Comparison of ENCODE assay signal across 10 mouse cellular contexts in genomic region chr3:97971117-97971516, GRCm38 (mm10). TPM values are rescaled to one million over a fixed set of nuclear protein-coding genes. Genes with fewer than 3 reads are reported as not detected.
A peak's percentile ranks its signal among the peaks of the same experiment; 100 is the strongest.
DNase-seq lines count a peak whose midpoint lies in the region; ATAC-seq lines count a peak whose summit lies in the region.
"Had no signal": no experiment of that assay in that cellular context is flagged by ENCODE, and none has a peak within 500 bp of the region (broad histone marks: within the 10 kb centered on the region; RNA-seq: fewer than 3 reads in every experiment).

No protein-coding gene starts in this region.

- peaks cover 5% of the 10 kb centered on the region; the same call in 1 of the 2 replicates for H3K9me3 ChIP-seq in midbrain, embryonic 10.5 days (replicated peaks)
- H3K9me3 ChIP-seq in midbrain, embryonic 14.5 days (ENCODE audit: control insufficient read depth, low read length): no peaks in the 10 kb centered on the region
- H3K9me3 ChIP-seq in lung, embryonic 15.5 days: no peaks in the 10 kb centered on the region
- no peaks in the 10 kb centered on the region for H3K9me3 ChIP-seq in hindbrain, embryonic 12.5 days (replicated peaks)
- H3K9me3 ChIP-seq: forebrain, embryonic 13.5 days; neural tube, embryonic 12.5 days had no signal

- H3K4me2 ChIP-seq in midbrain, embryonic 14.5 days (ENCODE audit: low read length): no peak overlapping the region
- H3K4me2 ChIP-seq in lung, embryonic 15.5 days: no peak overlapping the region
- no peak overlapping the region; the same call in 1 of the 2 replicates for H3K4me2 ChIP-seq in hindbrain, embryonic 12.5 days (replicated peaks)
- H3K4me2 ChIP-seq: forebrain, embryonic 13.5 days; neural tube, embryonic 12.5 days had no signal

- H3K9ac ChIP-seq in midbrain, embryonic 14.5 days (replicated peaks; ENCODE audit: low read length): no peak overlapping the region
- H3K9ac ChIP-seq in lung, embryonic 15.5 days: no peak overlapping the region
- no peak overlapping the region for H3K9ac ChIP-seq in hindbrain, embryonic 12.5 days
- H3K9ac ChIP-seq: forebrain, embryonic 13.5 days had no signal

- H3K27me3 ChIP-seq in midbrain, embryonic 10.5 days (ENCODE audit: low read depth, poor library complexity, severe bottlenecking): 0 out of 2 replicates have a peak, but pooled peaks cover 6% of the 10 kb centered on the region
- no peaks in the 10 kb centered on the region for H3K27me3 ChIP-seq in midbrain, embryonic 14.5 days (ENCODE audit: control insufficient read depth, insufficient read depth, low read length)
- no peaks in the 10 kb centered on the region for H3K27me3 ChIP-seq in lung, embryonic 15.5 days
- H3K27me3 ChIP-seq in splenic B cell, adult 2 months (ENCODE audit: control insufficient read depth, insufficient read depth, low read length, poor library complexity, severe bottlenecking): no peaks in the 10 kb centered on the region
- H3K27me3 ChIP-seq in hindbrain, embryonic 12.5 days: no peaks in the 10 kb centered on the region
- H3K27me3 ChIP-seq: forebrain, embryonic 13.5 days; neural tube, embryonic 12.5 days had no signal

- DNase-seq in midbrain, embryonic 10.5 days (ENCODE audit: low spot score): no peak
- DNase-seq in midbrain, embryonic 14.5 days: no peak
- peak; percentile 85 for DNase-seq in splenic B cell, adult 2 months (ENCODE audit: low read depth, low spot score)
- DNase-seq in left cerebral cortex, postnatal 4 days: no peak
- no peak for DNase-seq in cerebellum, adult 18-20 months

- H3K27ac ChIP-seq in midbrain, embryonic 10.5 days (replicated peaks): peak overlapping the region; percentile 47; the same call in 1 of the 2 replicates
- no peak overlapping the region for H3K27ac ChIP-seq in midbrain, embryonic 14.5 days (replicated peaks; ENCODE audit: low read depth, low read length)
- peak overlapping the region; percentile 54 for H3K27ac ChIP-seq in lung, embryonic 15.5 days
- no peak overlapping the region for H3K27ac ChIP-seq in hindbrain, embryonic 12.5 days
- H3K27ac ChIP-seq: forebrain, embryonic 13.5 days; neural tube, embryonic 12.5 days had no signal

- no peak overlapping the region for H3K4me3 ChIP-seq in midbrain, embryonic 10.5 days
- H3K4me3 ChIP-seq in midbrain, embryonic 14.5 days (replicated peaks; ENCODE audit: low read depth, low read length): no peak overlapping the region
- H3K4me3 ChIP-seq in lung, embryonic 15.5 days: no peak overlapping the region
- H3K4me3 ChIP-seq in hindbrain, embryonic 12.5 days: no peak overlapping the region
- H3K4me3 ChIP-seq: forebrain, embryonic 13.5 days; neural tube, embryonic 12.5 days had no signal

- WGBS in midbrain, embryonic 10.5 days: 25% methylated on average over 7 of the region's 7 CpGs
- 35% methylated on average over 7 of the region's 7 CpGs for WGBS in midbrain, embryonic 14.5 days
- whole genome bisulfite sequencing in lung, embryonic 15.5 days: 34% methylated on average over 7 of the region's 7 CpGs
- 23% methylated on average over 7 of the region's 7 CpGs for WGBS in hindbrain, embryonic 12.5 days

- intact Hi-C loops in left cerebral cortex, postnatal 4 days (cut with DNase I): no loop called here

- H3K36me3 ChIP-seq in midbrain, embryonic 10.5 days: no peaks in the 10 kb centered on the region
- H3K36me3 ChIP-seq in midbrain, embryonic 14.5 days (ENCODE audit: control insufficient read depth, insufficient read depth, low read length): no peaks in the 10 kb centered on the region
- H3K36me3 ChIP-seq in lung, embryonic 15.5 days: no peaks in the 10 kb centered on the region
- no peaks in the 10 kb centered on the region for H3K36me3 ChIP-seq in splenic B cell, adult 2 months (ENCODE audit: control insufficient read depth, insufficient read depth, low read length, poor library complexity, severe bottlenecking)
- no peaks in the 10 kb centered on the region for H3K36me3 ChIP-seq in hindbrain, embryonic 12.5 days
- H3K36me3 ChIP-seq: neural tube, embryonic 12.5 days had no signal

- no peak for ATAC-seq in midbrain, embryonic 14.5 days (ENCODE audit: low FRiP score, low TSS enrichment)
- peak; percentile 36; the same call in 1 of the 2 replicates for ATAC-seq in erythroid progenitor cell, adult 5-6 weeks (replicated peaks; ENCODE audit: low FRiP score, poor library complexity, severe bottlenecking)
- no peak for ATAC-seq in lung, embryonic 15.5 days (ENCODE audit: borderline replicate concordance, extremely low read depth, low FRiP score, low TSS enrichment)
- ATAC-seq in hindbrain, embryonic 12.5 days (ENCODE audit: low FRiP score): no peak
- ATAC-seq: forebrain, embryonic 13.5 days had no signal

- H3K4me1 ChIP-seq in midbrain, embryonic 10.5 days: peaks cover 25% of the 10 kb centered on the region
- no peaks in the 10 kb centered on the region for H3K4me1 ChIP-seq in midbrain, embryonic 14.5 days (ENCODE audit: control insufficient read depth, insufficient read depth, low read length)
- H3K4me1 ChIP-seq in lung, embryonic 15.5 days: peaks cover 60% of the 10 kb centered on the region
- H3K4me1 ChIP-seq in hindbrain, embryonic 12.5 days: peaks cover 14% of the 10 kb centered on the region; the same call in 1 of the 2 replicates

RNA-seq across cellular contexts. Expression of gene Notch2, which starts 42.2 kb away (rescaled TPM):
- polyA plus RNA-seq in midbrain, embryonic 10.5 days (2016; fragmentation: Nextera tagmentation; extraction: Ambion mirVana): 16.1 and 16.6 TPM in 2 replicates
- polyA plus RNA-seq in midbrain, embryonic 14.5 days (2014; fragmentation: Nextera tagmentation; extraction: Ambion mirVana): 5.2 and 10.8 TPM in 2 replicates
- total RNA-seq in erythroid progenitor cell, adult 5-6 weeks (2015; ENCODE audit: low replicate concordance): 16.3 and 16.6 TPM in 2 replicates
- total RNA-seq in erythroid progenitor cell, adult 5-6 weeks (2017; ENCODE audit: low replicate concordance): 11.0 and 18.5 TPM in 2 replicates
- polyA plus RNA-seq in lung, embryonic 15.5 days (2015; fragmentation: Nextera tagmentation; extraction: Ambion mirVana): 33.4 and 35.1 TPM in 2 replicates
- 10 to 100 TPM; 22.4 to 24.4 TPM for total RNA-seq in left cerebral cortex, postnatal 4 days (2021)
- 26.5 and 30.1 TPM in 2 replicates for polyA plus RNA-seq in hindbrain, embryonic 12.5 days (2016; fragmentation: Nextera tagmentation; extraction: Ambion mirVana)

Comparison
In these comparisons a context has a peak if more than half of its experiments do, and no peak if none do; other contexts are left out.
1. H3K27ac ChIP-seq: peak in midbrain, embryonic 10.5 days (single experiment) and lung, embryonic 15.5 days (single experiment); none in midbrain, embryonic 14.5 days (single experiment) and hindbrain, embryonic 12.5 days (single experiment).